Mouse (Mus musculus) cerebellum, postnatal 36 days (tissue): ENCODE data around the gene S100a1.

Experiments
- DNase-seq, 2 experiments: peaks; one replicate each; pipeline ENCODE4 v3.0.0; 2021 to 2022; ENCODE audit warnings: mixed read lengths in 2 of 2

S100a1 gene

DNA sequence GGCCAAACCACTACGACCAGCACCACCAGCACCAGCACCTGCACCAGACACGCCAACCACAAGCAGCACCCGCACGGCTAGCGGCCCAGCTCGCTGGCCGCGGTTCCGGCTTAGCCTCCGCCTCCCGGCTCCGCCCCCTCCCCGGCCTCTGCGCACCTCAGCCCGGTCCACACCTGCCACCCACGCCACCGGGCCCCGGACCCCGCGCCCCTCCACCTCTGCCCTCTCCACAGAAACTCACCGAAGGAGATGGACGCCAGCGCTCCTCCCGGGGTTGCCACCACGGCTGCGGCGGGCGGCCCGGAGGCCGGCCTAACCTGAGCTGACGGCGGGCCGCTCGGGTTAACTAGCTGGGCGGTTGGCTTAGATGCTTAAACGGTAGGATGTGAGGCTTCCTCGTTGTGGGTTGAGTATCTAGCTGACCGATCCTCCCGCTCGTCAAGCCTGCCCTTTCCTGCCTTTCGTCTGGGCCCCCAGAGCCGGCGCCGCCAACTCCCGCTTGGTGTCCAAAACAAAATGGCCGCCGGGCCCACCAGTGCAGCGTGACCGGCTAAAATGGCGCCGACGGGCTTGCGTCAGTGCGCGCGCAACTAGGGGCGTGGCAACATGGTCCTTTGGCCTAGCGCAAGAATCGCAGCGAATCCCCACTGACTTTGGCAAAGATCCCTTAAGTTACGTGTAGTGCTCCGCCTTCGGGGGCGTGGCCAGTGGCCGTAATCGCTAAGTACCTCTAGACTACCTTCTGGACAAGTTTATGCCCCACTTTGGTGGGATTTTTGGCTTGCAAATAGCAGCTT is 5.0 kb downstream of the S100a1 start, which contains the start of gene Chtop:
TSS of gene Chtop (minus strand) at position 549 of the 797 bp plus-strand sequence.
- peak; percentile 99 to 100 for DNase-seq

DNA sequence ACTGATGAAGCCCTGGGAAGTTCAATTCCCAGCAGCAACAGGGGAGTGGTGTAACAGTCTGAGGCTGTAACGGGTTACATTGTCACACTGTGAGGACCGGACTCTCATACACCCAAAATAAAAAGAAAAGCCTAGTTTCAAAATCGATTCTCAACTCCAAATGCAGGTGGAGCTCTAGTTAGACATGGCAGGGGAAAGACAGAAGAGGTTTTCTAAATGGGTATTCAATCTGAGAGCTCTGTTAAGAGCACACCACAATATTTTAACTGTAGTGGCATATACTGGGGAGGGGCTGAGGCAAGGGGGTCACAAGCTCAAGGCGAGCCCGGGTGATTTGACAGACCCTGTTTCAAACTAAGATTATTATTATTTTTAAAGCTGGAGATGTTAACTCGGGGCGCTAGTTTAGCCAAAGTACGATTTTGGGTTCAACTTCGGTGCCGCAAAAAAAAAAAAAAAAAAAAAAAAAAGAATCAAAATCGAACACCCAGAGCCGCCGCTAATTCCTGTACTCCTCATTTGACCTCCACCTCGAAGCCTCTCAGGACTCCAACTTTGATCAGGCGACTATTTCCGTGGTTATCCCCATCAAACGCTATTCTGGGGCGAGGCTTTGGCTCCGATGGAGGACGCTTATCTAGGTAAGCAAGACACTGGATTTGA is 5.8 kb downstream of the S100a1 start:
- no peak for DNase-seq

DNA sequence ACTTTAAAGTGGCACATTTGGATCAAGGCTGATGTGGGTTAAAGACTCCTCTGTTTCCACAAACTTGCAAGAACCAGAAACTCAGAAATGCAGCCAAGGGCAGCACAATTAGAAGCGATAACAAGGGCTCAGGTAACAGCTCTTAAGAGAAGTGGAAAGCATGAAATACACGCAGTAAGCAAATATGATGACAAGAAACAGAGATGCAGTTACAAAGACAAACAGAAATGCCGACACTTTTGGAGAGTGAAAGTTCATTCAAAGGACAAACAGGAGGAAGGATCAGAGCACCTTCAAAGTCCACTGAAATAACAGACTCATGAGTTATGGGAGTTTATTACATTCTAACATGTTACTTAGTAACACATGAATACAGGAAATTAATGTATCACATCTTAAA is 7.8 kb downstream of the S100a1 start:
- no peak for DNase-seq

DNA sequence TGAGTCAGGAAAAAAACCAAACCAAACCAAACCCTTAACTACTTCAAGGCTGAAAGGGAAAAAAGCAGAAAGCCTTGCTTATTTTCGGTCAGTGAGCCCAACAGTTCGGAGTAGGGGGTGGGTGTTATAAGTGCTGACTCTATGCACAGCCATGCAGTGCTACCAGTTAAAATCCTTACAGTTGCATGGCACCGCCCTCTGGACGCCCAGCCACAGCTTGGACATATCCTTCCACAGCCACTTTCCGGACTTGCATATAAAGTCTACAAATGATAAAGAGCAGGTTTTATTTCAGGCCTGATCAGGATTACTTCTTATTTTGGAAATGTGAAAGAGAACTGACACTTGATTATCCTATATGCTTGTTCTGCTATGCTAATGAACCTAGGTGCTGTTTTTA is 9.0 kb downstream of the S100a1 start:
- no peak for DNase-seq

DNA sequence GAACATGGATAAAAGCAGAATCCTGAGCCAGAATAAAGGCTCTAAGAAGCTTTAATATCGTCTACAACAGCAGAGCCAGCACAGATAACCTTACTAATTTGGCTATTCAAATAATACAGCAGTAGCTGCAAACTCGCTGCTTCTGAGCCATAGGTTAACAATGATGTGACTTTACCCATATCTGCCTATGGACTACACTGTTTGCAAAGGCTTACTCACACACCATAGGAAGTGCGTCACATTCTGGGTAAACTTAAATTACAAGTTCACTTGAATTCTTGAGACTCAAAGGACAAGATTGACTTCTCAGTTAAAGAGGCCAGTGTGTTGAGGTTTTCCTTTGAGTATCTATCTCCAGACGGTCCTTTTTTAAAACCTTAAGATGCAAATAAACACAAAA is 10.7 kb downstream of the S100a1 start:
- DNase-seq = no peak

DNA sequence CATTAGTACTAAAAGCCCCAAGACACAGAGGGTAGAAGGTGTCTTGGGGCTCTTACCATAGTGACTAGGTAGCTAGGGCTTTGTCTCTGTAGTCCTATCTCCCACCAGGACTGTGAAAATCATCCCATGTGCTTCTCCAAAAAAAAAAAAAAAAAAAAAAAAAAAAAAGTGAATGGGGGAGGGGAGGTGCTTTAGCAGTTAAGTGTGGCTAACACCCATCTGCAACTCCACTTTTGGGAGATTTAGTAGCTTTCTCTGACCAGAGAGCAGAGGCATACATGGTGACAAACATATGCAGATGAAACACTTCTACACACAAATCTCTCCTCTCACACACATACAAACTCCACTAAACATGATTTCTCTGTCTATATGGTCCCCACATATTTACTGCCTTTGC is 16.6 kb downstream of the S100a1 start:
- DNase-seq = no peak

DNA sequence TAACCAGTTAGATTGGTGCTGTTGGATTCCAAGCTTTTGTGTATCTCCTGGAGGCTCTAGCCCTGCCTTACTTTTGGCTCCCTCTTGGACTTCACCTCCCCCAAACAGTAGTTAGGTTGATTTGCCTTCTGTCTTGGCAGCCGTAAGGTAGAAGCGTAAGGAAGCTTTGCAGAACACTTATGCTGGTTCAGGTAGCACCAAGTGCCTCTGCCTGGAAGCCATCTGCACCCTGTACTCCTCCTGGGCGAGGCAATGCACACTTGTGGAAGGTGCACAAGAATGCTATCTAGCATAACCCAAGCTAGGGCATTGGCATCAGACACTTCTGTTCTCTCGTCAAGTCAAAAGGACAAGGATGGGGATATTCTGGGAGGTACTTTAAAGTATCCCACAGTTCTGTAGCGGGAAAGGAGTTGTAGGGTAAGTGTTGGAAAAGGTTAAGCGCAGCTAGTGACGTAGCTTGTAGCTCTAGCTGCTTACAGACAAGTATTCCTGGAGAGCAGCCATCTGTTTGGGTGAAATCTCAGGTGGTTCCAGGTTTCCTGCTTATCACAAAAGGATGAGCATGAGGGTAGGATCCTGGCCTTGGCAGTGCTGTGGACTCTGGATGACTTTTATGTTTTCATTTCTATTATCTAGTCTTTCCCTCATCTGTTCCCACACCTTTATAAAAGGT is 18.2 kb downstream of the S100a1 start:
- DNase-seq = no peak

DNA sequence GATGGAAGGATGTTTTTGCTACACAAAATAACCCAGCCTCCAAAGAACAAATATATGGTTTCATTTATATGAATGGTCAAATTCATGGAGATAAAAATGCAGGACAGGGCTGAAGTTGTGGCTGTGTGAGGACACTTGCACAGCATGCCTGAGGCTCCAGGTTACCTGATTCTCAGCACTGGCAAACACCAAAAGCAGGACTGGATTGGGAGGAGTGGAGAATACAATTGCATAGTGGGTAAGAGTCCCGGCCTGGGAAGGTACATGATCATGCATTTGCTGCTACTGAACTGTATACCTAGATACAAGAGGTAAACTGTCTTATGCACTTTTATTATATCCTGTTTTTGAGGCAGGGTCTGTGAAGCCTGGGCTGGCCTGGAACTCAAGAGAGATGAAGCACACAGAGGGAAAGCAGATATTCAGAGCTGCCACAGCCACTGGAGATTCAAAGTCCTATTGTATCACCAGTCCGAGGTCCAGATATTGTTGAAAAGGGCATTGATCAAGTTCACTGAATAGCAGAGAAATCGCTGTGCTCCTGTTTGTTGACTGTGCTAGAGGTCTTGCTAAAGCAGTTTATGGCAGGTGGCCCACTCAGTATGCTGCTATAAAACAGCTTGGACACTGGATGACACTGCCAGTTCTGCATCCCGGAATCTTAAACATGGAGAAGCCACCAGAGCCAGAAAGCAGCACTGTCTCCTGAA is 20.2 kb downstream of the S100a1 start:
- DNase-seq = no peak

DNA sequence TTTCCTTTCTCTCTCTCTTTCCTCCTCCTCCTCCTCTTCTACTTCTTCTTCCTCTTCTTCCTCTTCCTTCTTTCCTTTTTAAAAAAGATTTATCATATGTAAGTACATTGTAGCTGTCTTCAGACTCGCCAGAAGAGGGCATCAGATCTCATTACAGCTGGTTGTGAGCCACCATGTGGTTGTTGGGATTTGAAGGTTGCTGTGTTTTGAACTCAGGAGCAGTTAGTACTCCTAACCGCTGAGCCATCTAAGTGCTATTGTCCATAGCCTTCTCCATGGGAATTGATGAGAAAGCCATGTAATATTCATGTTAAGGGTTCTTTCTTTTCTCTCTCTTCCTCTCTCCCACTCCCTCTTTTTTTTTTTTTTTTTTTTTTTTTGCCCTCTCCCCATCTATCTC is 22.8 kb downstream of the S100a1 start:
- DNase-seq = no peak

DNA sequence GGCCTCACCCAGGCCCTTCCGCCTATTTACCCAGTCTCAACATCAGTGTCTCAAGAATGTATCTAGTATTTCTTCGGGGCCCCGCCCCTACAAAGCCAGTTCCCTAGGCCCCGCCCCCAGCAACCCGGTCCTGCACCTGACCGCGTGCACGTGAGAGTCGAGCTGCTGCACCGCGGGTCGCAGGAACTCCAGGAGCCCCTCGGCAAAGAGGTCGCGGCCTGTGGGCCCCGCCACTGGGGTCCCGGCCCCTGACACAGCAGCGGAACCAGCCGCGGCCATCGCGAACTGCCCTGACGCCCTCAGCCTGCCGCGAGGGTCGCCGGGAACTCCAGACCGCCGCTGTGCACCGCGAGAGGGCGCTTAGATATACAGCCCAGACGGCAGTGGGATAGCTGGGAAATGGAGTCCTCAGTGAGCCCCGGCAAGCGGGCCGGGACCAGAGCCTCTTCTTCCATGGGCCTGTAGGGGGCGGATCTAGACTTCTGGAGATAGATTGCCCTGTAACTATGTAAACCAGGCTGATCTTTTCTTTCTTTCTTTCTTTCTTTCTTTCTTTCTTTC is 23.4 kb downstream of the S100a1 start, which contains the start of gene Snapin:
TSS of gene Snapin (minus strand) at position 338 of the 561 bp plus-strand sequence.
- DNase-seq = peak; percentile 93 to 95

DNA sequence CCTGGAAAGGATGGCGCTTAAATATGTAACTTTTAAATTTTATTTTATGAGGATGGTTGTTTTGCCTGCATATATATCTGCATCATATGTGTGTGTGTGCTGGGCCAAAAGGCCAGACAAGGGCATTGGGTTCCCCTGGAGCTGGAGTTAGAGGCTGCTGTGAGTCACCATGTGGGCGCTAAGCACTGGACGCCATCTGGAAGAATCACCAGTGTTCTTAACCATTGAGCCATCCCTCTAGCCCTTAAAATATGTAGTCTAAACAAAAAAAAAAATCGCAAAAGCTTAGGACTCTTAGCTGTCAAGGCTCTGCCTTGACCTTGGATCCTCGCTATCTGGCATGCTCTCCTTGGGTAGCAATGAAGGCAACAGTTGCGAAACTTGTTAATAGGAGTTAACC is 25.6 kb downstream of the S100a1 start:
- no peak for DNase-seq

DNA sequence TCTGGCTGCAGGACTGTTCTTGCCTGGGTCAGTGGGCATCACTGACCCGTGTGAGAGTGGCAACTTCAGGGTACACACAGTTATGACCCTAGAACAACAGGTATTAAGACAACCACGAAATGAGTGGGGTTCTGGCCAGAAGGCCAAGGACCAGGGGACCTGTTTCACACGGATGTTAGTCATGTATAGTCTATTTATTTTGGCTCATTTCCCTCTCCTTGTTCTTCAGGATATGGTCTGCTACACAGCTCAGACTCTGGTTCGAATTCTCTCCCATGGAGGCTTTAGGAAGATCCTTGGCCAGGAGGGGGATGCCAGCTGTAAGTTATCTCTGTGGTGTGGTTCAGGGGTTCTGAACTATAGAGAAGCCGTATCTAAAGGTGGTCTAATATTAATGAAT is 27.2 kb downstream of the S100a1 start:
- no peak for DNase-seq

DNA sequence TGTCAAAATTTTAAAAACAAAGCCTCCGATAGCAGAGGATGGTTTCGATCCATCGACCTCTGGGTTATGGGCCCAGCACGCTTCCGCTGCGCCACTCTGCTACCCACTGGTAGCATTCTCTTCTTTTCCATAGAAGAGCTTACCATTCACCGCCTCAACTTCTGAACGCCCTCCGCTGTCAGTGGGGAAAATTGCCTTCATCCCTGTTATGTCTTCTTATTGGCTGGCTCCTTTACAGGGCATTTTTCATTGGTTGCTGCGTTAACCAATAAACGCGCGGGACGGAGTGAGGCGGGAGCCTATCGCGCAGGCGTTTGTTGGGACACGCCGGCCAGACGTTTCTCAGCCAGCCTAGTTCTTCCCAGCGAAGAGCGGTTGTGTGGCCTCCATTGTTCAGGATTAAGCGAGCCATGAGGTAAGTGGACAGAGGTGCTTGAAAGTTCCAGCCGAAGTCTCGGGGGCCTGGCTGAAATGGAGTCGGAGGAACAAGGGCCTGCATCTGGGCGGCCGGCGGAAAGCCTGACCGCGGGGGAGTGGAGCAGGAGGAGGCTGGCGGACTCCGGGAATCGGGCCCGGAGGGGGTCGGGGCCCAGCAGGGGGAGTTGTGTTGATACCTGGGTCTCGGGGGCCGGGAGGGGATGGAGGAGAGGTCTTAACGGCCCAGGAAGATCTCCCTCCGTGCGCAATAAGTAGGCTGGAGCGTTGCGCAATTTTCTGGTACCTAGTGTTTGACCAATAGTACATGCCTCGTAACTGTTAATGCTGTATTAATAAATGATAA is 38.2 kb downstream of the S100a1 start, which contains the start of gene Ilf2:
TSS of gene Ilf2 (plus strand) at position 296 of the 781 bp plus-strand sequence.
- peak; percentile 94 to 97 for DNase-seq

DNA sequence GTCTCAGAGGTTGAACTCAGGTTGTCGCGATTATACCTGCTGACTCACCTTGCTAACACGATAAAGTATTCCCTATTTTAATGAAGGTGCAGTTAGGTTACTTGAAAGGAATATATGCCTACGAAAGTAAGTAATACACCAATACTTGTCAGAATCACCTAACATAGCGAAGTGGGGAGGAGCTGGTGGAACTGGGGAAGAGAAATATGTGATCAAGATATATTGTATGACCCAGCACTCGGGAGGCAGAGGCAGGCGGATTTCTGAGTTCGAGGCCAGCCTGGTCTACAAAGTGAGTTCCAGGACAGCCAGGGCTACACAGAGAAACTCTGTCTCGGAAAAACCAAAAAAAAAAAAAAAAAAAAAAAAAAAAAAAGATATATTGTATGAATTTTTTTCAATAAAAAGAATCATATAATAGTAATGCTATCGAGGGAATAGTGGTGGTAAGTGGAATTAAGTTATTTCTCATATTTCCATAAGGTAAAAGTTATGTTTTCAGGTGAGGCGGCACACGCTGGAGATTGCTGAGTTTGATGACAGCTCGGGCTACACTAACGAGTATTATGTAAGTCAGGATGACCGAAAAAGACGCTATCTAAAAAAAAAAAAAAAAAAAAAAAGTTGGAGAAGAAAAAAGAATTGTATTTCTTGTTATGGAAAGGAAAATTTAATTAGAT is 38.9 kb downstream of the S100a1 start:
- peak; percentile 18 to 36 for DNase-seq

DNA sequence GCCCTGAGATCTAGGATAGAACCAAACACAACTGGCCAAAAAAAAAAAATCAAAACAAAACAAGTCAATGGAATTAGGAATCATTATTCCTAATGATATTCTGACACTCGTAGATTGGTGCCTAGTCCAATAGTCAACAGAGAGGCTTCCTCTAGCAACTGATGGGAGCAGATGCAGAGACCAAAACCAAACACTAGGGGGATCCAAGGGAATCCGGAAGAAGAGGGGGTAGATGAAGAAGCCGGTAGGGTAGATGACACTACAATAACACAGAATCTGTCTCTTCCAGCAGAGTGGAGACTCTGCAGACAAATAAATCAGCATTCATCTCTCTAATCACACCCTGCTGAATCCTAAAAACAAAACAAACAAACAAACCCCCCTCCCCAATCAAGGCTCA is 42.0 kb downstream of the S100a1 start:
- no peak for DNase-seq

DNA sequence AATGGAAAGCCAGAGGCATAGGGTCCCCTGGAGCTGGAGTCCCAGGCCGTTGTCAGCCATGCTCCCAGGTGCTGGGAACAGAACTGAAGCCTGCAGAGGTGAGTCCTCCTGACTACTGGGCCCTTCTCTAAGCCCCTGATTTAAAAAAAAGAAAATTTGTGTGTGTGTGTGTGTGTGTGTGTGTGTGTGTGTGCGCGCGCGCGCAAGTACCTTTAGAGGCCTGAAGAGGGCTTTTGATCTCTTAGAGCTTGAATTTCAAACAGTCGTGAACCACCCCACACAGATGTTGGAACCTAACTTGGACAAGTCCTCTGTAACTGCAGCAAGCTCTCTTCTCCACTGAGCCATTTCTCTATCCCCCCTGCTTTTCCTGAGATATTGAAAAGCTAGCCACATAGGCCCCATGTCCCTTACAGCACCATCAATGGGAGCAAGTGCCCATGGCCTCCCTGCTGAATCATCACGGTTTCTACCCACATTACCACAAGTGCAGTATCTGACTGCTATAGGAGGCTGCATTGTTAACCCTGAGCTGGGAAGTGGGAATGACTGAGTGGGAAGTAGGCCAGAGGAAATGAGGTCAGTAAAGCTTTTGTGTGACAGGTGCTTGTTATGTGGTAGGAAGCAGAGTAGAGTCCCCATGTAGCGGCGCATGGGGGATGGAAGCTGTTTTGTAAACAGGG is 46.4 kb downstream of the S100a1 start:
- DNase-seq = no peak

DNA sequence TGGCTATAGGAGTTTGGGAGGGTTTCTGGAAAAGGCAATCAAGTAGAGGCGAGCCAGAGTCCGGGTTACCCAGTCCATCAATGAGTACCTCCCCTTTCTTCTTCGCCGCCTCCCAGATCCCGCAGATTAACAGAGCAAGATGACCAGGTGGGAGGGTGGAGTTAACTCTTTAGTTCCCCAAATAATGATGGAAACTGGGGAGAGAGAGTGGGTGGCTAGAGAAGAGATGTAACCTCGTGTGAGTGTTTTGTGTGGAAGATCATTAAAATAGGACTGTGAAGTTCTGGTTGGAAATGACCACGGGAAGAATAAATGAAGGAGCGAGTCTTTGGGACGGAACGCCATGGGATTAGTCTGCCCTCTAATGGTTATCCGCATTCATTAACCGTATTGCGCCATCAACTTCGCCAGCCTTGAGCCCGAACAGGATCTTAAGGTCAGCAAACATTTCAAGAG is 47.9 kb downstream of the S100a1 start:
- peak; percentile 54 to 69 for DNase-seq

DNA sequence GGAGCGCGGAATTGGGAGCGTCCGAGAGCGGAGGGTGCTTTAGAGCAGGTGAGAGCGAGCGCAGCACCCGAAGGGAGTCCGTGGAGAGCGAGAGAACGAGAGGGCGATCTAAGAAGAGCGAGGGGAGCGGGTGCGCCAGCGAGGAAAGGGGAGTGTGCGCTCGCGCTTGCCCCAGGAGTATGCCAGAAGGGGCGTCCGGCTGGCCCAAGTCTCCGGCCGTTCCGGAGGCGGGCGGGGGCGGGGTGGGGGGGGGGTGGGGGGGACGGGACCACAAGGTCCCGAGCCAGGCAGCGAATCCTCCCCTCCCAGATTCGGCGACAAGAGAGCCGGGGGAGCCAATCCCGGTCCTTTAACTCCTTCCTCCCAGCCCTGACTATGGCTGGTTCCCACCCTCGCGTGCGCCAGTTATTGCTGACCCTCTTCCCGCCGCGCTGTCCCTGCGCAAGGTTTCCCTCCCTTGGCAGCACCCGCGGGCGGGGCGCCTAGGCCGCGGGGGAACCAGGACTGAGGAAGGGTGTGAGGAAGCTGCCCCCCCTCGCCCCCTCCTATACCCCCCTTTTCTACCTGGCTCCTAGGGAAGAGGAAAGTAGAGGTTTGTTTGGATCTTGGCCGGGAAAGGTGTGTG is 48.4 kb downstream of the S100a1 start, which contains the start of gene Npr1:
TSS of gene Npr1 (minus strand) at position 181 of the 625 bp plus-strand sequence.
- peak in 1 of 2 experiments; percentile 19 for DNase-seq

DNA sequence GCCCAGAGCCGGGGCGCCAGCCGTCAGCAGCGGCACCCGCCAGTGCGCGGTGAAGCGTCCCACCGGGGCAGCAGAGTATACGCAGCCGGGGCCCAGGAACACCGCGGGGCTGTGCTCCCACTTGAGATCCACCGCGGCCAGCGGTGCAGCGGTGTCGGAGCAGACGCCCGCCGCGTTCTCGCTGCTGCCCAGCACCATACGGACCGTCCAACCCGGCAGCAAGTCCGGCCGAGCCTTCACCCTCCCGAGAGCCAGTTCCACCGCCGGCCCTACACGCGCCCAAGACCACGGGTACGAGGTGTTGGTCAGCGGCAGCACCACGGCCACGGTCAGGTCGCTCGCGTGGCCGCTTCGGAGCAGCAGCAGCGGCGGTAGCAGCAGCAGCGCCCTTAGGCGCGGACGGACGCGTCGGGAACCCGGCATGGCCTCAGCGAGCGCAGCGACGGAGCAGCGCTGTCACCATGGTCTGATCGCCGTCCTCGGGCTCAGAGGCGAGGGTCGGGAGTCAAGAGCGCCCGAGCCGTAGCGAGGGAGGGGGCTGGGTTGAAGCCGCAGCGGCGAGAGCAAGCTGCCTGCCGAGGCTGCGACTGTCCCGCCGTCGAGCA is 49.0 kb downstream of the S100a1 start:
- DNase-seq = no peak
